In genomic region chr11:120354304-120355276, GRCm38 (mm10) we compare ENCODE assay signal across 7 mouse cellular contexts. TPM values are rescaled to one million over a fixed set of nuclear protein-coding genes. Genes with fewer than 3 reads are reported as not detected.
DNase-seq lines count a peak whose midpoint lies in the region; ATAC-seq and TF ChIP-seq lines count a peak whose summit lies in the region.

No protein-coding gene starts in this region.

- TF ChIP-seq CTCF in kidney, adult 2 months (conservative IDR thresholded peaks at IDR 0.05; ENCODE audit: insufficient read depth, insufficient read length, low read depth, low read length): no peak

- DNase-seq in kidney, adult 2 months: no peak
- no peak for DNase-seq in ES-E14 (ENCODE audit: low read depth, low spot score)
- DNase-seq in adrenal gland, postnatal 14 days: peak; percentile 39
- DNase-seq in frontal cortex, postnatal 14 days (ENCODE audit: low spot score in 2 of 2): no peak
- DNase-seq in layer of hippocampus, adult 9-10 months (ENCODE audit: low spot score): no peak

- H3K27me3 ChIP-seq in kidney, embryonic 16.5 days (ENCODE audit: insufficient read depth, low read length): no peaks in the 10 kb centered on the region
- no peaks in the 10 kb centered on the region for H3K27me3 ChIP-seq in kidney, adult 2 months (replicated peaks; ENCODE audit: control insufficient read depth, insufficient read depth, low read length)
- H3K27me3 ChIP-seq in liver, embryonic 12.5 days (replicated peaks): peaks cover 25% of the 10 kb centered on the region

- no peak overlapping the region for H3K9ac ChIP-seq in kidney, embryonic 16.5 days (replicated peaks; ENCODE audit: low read length)
- no peak overlapping the region for H3K9ac ChIP-seq in ES-E14 (ENCODE audit: insufficient read depth, low read depth, low read length, poor library complexity, severe bottlenecking)
- peak overlapping the region; percentile 72 for H3K9ac ChIP-seq in liver, embryonic 12.5 days

- in situ Hi-C loops in ES-E14 (cut with MboI; ENCODE audit: low sequenced_read_pairs in 2 of 2, unreplicated experiment in 2 of 2): no loop called here

- H3K27ac ChIP-seq in kidney, embryonic 16.5 days (ENCODE audit: low read length): peak overlapping the region; percentile 52; the same call in 1 of the 2 replicates
- H3K27ac ChIP-seq in kidney, adult 2 months (ENCODE audit: insufficient read depth, low read depth, low read length): no peak overlapping the region
- no peak overlapping the region for H3K27ac ChIP-seq in ES-E14 (ENCODE audit: insufficient read depth, low read depth, low read length, poor library complexity, severe bottlenecking)
- H3K27ac ChIP-seq in liver, embryonic 12.5 days: peak overlapping the region; percentile 94

- no peak overlapping the region for H3K4me2 ChIP-seq in kidney, embryonic 16.5 days (replicated peaks; ENCODE audit: low read depth, low read length)
- peak overlapping the region; percentile 71 for H3K4me2 ChIP-seq in liver, embryonic 12.5 days

- TF ChIP-seq POLR2A in kidney, adult 2 months (IDR thresholded peaks at IDR 0.05; ENCODE audit: low read depth, low read length): no peak

- no peak overlapping the region for H3K4me3 ChIP-seq in kidney, embryonic 16.5 days (ENCODE audit: low read length)
- H3K4me3 ChIP-seq in kidney, adult 2 months (ENCODE audit: insufficient read depth, low read depth, low read length): no peak overlapping the region
- H3K4me3 ChIP-seq in ES-E14 (ENCODE audit: insufficient read depth in 1 of 2, low read depth in 1 of 2, low read length in 2 of 2, poor library complexity in 1 of 2, severe bottlenecking in 1 of 2): no peak overlapping the region
- H3K4me3 ChIP-seq in liver, embryonic 12.5 days: peak overlapping the region; percentile 30

- no peaks in the 10 kb centered on the region for H3K9me3 ChIP-seq in kidney, embryonic 16.5 days (ENCODE audit: low read length)
- H3K9me3 ChIP-seq in ES-E14 (ENCODE audit: control insufficient read depth, insufficient read depth, low read depth, low read length): no peaks in the 10 kb centered on the region
- H3K9me3 ChIP-seq in liver, embryonic 12.5 days (replicated peaks): no peaks in the 10 kb centered on the region

- ATAC-seq in kidney, embryonic 16.5 days (ENCODE audit: low FRiP score, low TSS enrichment): no peak
- no peak for ATAC-seq in liver, embryonic 12.5 days

- no peaks in the 10 kb centered on the region for H3K36me3 ChIP-seq in kidney, embryonic 16.5 days (ENCODE audit: insufficient read depth, low read length)
- H3K36me3 ChIP-seq in kidney, adult 2 months (ENCODE audit: control insufficient read depth, insufficient read depth, low read length): no peaks in the 10 kb centered on the region
- no peaks in the 10 kb centered on the region for H3K36me3 ChIP-seq in ES-E14 (ENCODE audit: control insufficient read depth, insufficient read depth, low read length, poor library complexity, severe bottlenecking)
- H3K36me3 ChIP-seq in liver, embryonic 12.5 days: no peaks in the 10 kb centered on the region

- WGBS in kidney, embryonic 16.5 days: 85% methylated on average over 17 of the region's 17 CpGs
- WGBS in kidney, adult 2 months: 82% methylated on average over 17 of the region's 17 CpGs
- 70% methylated on average over 17 of the region's 17 CpGs for WGBS in liver, embryonic 12.5 days (ENCODE audit: insufficient replicate concordance)

- peaks cover 61% of the 10 kb centered on the region for H3K4me1 ChIP-seq in kidney, embryonic 16.5 days (ENCODE audit: insufficient read depth, low read length)
- peaks cover 20% of the 10 kb centered on the region for H3K4me1 ChIP-seq in kidney, adult 2 months (ENCODE audit: control insufficient read depth, insufficient read depth, low read length)
- peaks cover 4 to 30% of the 10 kb centered on the region in 2 experiments; a peak in 3 of 4 replicates for H3K4me1 ChIP-seq in ES-E14 (ENCODE audit: control insufficient read depth in 2 of 2, insufficient read depth in 2 of 2, low read length in 2 of 2, poor library complexity in 1 of 2)
- H3K4me1 ChIP-seq in liver, embryonic 12.5 days: peaks cover 88% of the 10 kb centered on the region

TF ChIP-seq in ES-E14, 5 proteins besides CTCF, POLR2A, EP300 and RAD21:
- no peak for TF ChIP-seq ZNF384 (IDR thresholded peaks at IDR 0.05; ENCODE audit: low read depth, low read length)
- TF ChIP-seq MAFK (IDR thresholded peaks at IDR 0.05; ENCODE audit: insufficient read depth, low read depth, low read length): peak; percentile 33; the same call in 1 of the 2 replicates
TF ChIP-seq in ES-E14: peak in this region for 1.

RNA-seq across cellular contexts. Expression of gene Actg1, which starts 6.2 kb away (rescaled TPM):
- polyA plus RNA-seq in kidney, embryonic 16.5 days (2015; fragmentation: Nextera tagmentation; extraction: Ambion mirVana): 2,803 and 2,860 TPM in 2 replicates
- polyA plus RNA-seq in kidney, adult 2 months (2012; rRNA removed): 828 and 981 TPM in 2 replicates
- total RNA-seq in ES-E14 (2012; rRNA removed): 1,716 and 2,367 TPM in 2 replicates
- 1,064 and 1,109 TPM in 2 replicates for total RNA-seq in adrenal gland, postnatal 14 days (2021)
- polyA plus RNA-seq in liver, embryonic 12.5 days (2016; fragmentation: Nextera tagmentation; extraction: Ambion mirVana): 952 and 1,008 TPM in 2 replicates

RNA-seq across cellular contexts. Expression of gene Fscn2, which starts 6.7 kb away (rescaled TPM):
- polyA plus RNA-seq in kidney, embryonic 16.5 days (2015; fragmentation: Nextera tagmentation; extraction: Ambion mirVana): 0.72 and 0.82 TPM in 2 replicates
- 0.16 and 0.19 TPM in 2 replicates for polyA plus RNA-seq in kidney, adult 2 months (2012; rRNA removed)
- total RNA-seq in ES-E14 (2012; rRNA removed): 0.31 and 0.42 TPM in 2 replicates
- 0.37 and 0.71 TPM in 2 replicates for total RNA-seq in adrenal gland, postnatal 14 days (2021)
- polyA plus RNA-seq in liver, embryonic 12.5 days (2016; fragmentation: Nextera tagmentation; extraction: Ambion mirVana): 0.16 and 0.18 TPM in 2 replicates

RNA-seq across cellular contexts. Expression of gene Faap100, which starts 24.0 kb away (rescaled TPM):
- 42.3 and 44.8 TPM in 2 replicates for polyA plus RNA-seq in kidney, embryonic 16.5 days (2015; fragmentation: Nextera tagmentation; extraction: Ambion mirVana)
- 30.3 and 45.1 TPM in 2 replicates for polyA plus RNA-seq in kidney, adult 2 months (2012; rRNA removed)
- 27.2 and 30.0 TPM in 2 replicates for total RNA-seq in ES-E14 (2012; rRNA removed)
- 18.7 and 24.6 TPM in 2 replicates for total RNA-seq in adrenal gland, postnatal 14 days (2021)
- polyA plus RNA-seq in liver, embryonic 12.5 days (2016; fragmentation: Nextera tagmentation; extraction: Ambion mirVana): 12.8 and 13.1 TPM in 2 replicates

Comparison
In these comparisons a context has a peak if more than half of its experiments do, and no peak if none do; other contexts are left out.
1. H3K27ac ChIP-seq: peak in kidney, embryonic 16.5 days (single experiment) and liver, embryonic 12.5 days (single experiment); none in kidney, adult 2 months (single experiment) and ES-E14 (single experiment).